Mouse (Mus musculus) c-Kit-positive CD71-positive TER-119-positive erythroid progenitor cells, embryonic 14.5 days (primary cell): ENCODE results near the gene 4930512M02Rik.

Experiments used
- DNase-seq: peaks from one replicate; pipeline ENCODE4 v3.0.0-alpha.2; 2013; ENCODE audit warnings: low spot score

4930512M02Rik gene

GRCm38 (mm10) chr11:11564266-11565044 lies 63.2 kb downstream of the 4930512M02Rik start:
- DNase-seq, result no peak

GRCm38 (mm10) chr11:11561118-11561517 lies 66.5 kb downstream of the 4930512M02Rik start:
- DNase-seq, result no peak

GRCm38 (mm10) chr11:11559099-11559686 lies 68.4 kb downstream of the 4930512M02Rik start:
- DNase-seq, result no peak

- DNase-seq, result no peak
Measured at GRCm38 (mm10) chr11:11558662-11559061, 69.0 kb downstream of the 4930512M02Rik start.

GRCm38 (mm10) chr11:11557173-11557967 lies 70.3 kb downstream of the 4930512M02Rik start:
- peak; percentile 78 for DNase-seq

GRCm38 (mm10) chr11:11556186-11556585 lies 71.4 kb downstream of the 4930512M02Rik start:
- no peak for DNase-seq

GRCm38 (mm10) chr11:11555563-11555962 lies 72.1 kb downstream of the 4930512M02Rik start:
- DNase-seq, result no peak

GRCm38 (mm10) chr11:11547597-11548240 lies 79.9 kb downstream of the 4930512M02Rik start:
- no peak for DNase-seq

- DNase-seq, result no peak
Measured at GRCm38 (mm10) chr11:11546903-11547511, 80.6 kb downstream of the 4930512M02Rik start.

GRCm38 (mm10) chr11:11545948-11546347 lies 81.7 kb downstream of the 4930512M02Rik start:
- DNase-seq, result no peak
